Mouse (Mus musculus) ES-E14 (cell line): ENCODE data around the gene Creb3. TPM values are rescaled to one million over a fixed set of nuclear protein-coding genes. Genes with fewer than 3 reads are reported as not detected.

Experiments used
- DNase-seq: peaks from one replicate; pipeline ENCODE4 v3.0.0-alpha.2; 2013; ENCODE audit warnings: low read depth, low spot score
- H3K27ac ChIP-seq: 2 replicates; pipeline ENCODE4 v1.5.1; 2012; ENCODE audit warnings: low read depth, mild to moderate bottlenecking, low read length, moderate library complexity, mixed read lengths; ENCODE audit not compliant: poor library complexity, insufficient read depth, severe bottlenecking
- H3K36me3 ChIP-seq: 2 replicates; pipeline ENCODE4 v1.6.1; 2012; ENCODE audit warnings: mild to moderate bottlenecking, low read length, moderate library complexity, mixed read lengths; ENCODE audit not compliant: control insufficient read depth, poor library complexity, insufficient read depth, severe bottlenecking
- H3K4me1 ChIP-seq, 2 experiments: fragments of 150-350 bp in 1 of 2; sonication (generic) in 1 of 2; 2 replicates each; pipeline ENCODE4 v1.6.1; 2012; ENCODE audit warnings: low read length in 2 of 2, mild to moderate bottlenecking in 1 of 2, mixed read lengths in 1 of 2; ENCODE audit not compliant: control insufficient read depth in 2 of 2, insufficient read depth in 2 of 2, poor library complexity in 1 of 2
- H3K4me3 ChIP-seq, 2 experiments: fragments of 150-350 bp in 1 of 2; sonication (generic) in 1 of 2; 2 replicates each; pipeline ENCODE4 v1.5.1; 2012; ENCODE audit warnings: low read length in 2 of 2, low read depth in 1 of 2, mild to moderate bottlenecking in 1 of 2, mixed read lengths in 1 of 2; ENCODE audit not compliant: insufficient read depth in 1 of 2, poor library complexity in 1 of 2, severe bottlenecking in 1 of 2
- H3K9ac ChIP-seq: 2 replicates; pipeline ENCODE4 v1.6.1; 2012; ENCODE audit warnings: low read depth, mild to moderate bottlenecking, low read length, mixed read lengths; ENCODE audit not compliant: poor library complexity, insufficient read depth, severe bottlenecking
- H3K9me3 ChIP-seq: fragments of 150-350 bp; sonication (generic); 2 replicates; pipeline ENCODE4 v1.6.1; 2012; ENCODE audit warnings: low read depth, mild to moderate bottlenecking, low read length; ENCODE audit not compliant: control insufficient read depth, insufficient read depth
- CHD2 ChIP-seq: IDR thresholded peaks from 2 replicates; pipeline ENCODE4 v1.6.1; 2014; ENCODE audit warnings: mild to moderate bottlenecking, low read depth, low read length, inconsistent platforms
- HCFC1 ChIP-seq: IDR thresholded peaks from 2 replicates; pipeline ENCODE4 v1.6.1; 2012; ENCODE audit warnings: low read length, inconsistent platforms, borderline replicate concordance; ENCODE audit not compliant: insufficient read depth
- MAFK ChIP-seq: IDR thresholded peaks from 2 replicates; pipeline ENCODE4 v1.6.1; 2014; ENCODE audit warnings: mild to moderate bottlenecking, low read depth, low read length, inconsistent platforms; ENCODE audit not compliant: insufficient read depth
- ZC3H11A ChIP-seq: IDR thresholded peaks from 2 replicates; pipeline ENCODE4 v1.6.1; 2012; ENCODE audit warnings: low read depth, mild to moderate bottlenecking, inconsistent platforms, low read length, borderline replicate concordance
- ZNF384 ChIP-seq: IDR thresholded peaks from 2 replicates; pipeline ENCODE4 v1.6.1; 2012; ENCODE audit warnings: low read depth, low read length, inconsistent platforms
- in situ Hi-C, 2 experiments: fragments of 600-800 bp; cut with MboI; formaldehyde crosslinking; loops; one replicate each; pipeline ENCODE4 v1.15.1; 2025; ENCODE audit warnings: low sequenced_read_pairs in 2 of 2, inconsistent platforms in 1 of 2; ENCODE audit not compliant: unreplicated experiment in 2 of 2
- total RNA-seq: library from RNA; depleted of rRNA; stranded (reverse); fragments of 300-350 nt; gene quantifications from 2 replicates; pipeline ENCODE4 v1.2.3, GENCODE M21; 2012

The Creb3 gene
- total RNA-seq, 1 experiment, result 51.0 TPM

DNA sequence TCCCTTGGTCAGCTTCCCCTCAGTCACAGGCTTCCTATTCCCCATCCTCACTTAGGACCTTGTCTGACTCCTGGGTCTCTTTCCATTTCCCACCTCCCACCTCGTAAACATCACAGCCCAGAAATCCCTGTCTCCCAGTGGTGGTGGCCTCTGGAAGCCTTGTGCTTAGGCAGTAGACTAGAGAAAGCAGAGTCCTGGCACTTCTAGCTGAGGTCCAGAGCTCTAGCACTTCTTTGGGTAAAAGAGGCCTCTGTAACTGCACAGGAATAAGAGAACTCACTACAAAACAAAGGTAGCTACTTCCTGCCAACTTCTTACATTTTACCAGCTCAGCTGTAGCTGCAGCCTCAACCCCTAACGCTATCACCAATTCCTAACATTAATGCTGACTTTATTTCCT, 1.2 kb upstream of the Creb3 start:
- no peak overlapping the region for H3K27ac ChIP-seq
- no peak overlapping the region; the same call in 1 of the 2 replicates for H3K9ac ChIP-seq
- H3K9me3 ChIP-seq, result no peaks in the 10 kb centered on the region
- H3K4me3 ChIP-seq, result peak overlapping the region; percentile 72 to 73; a peak in 2 of 4 replicates
- H3K36me3 ChIP-seq, result peaks cover 8% of the 10 kb centered on the region
- in situ Hi-C loops, result no loop called here
- DNase-seq, result no peak
- H3K4me1 ChIP-seq, result peaks cover 25 to 34% of the 10 kb centered on the region in 2 experiments
- no peak for TF ChIP-seq CHD2
- no peak for TF ChIP-seq ZNF384
- TF ChIP-seq ZC3H11A, result no peak
- no peak for TF ChIP-seq MAFK

GRCm38 (mm10) chr4:43561436-43561996, 616 bp upstream of the Creb3 start:
- in situ Hi-C loops, result no loop called here
- peak overlapping the region; percentile 81 for H3K9ac ChIP-seq
- TF ChIP-seq CHD2 (no peak), HCFC1 (no peak), MAFK (no peak), ZC3H11A (no peak), ZNF384 (no peak)
- H3K9me3 ChIP-seq, result no peaks in the 10 kb centered on the region
- peak overlapping the region; percentile 72 to 73 for H3K4me3 ChIP-seq
- H3K27ac ChIP-seq, result peak overlapping the region; percentile 87
- peaks cover 22 to 32% of the 10 kb centered on the region in 2 experiments for H3K4me1 ChIP-seq
- peaks cover 7% of the 10 kb centered on the region; the same call in 1 of the 2 replicates for H3K36me3 ChIP-seq
- DNase-seq, result no peak

DNA sequence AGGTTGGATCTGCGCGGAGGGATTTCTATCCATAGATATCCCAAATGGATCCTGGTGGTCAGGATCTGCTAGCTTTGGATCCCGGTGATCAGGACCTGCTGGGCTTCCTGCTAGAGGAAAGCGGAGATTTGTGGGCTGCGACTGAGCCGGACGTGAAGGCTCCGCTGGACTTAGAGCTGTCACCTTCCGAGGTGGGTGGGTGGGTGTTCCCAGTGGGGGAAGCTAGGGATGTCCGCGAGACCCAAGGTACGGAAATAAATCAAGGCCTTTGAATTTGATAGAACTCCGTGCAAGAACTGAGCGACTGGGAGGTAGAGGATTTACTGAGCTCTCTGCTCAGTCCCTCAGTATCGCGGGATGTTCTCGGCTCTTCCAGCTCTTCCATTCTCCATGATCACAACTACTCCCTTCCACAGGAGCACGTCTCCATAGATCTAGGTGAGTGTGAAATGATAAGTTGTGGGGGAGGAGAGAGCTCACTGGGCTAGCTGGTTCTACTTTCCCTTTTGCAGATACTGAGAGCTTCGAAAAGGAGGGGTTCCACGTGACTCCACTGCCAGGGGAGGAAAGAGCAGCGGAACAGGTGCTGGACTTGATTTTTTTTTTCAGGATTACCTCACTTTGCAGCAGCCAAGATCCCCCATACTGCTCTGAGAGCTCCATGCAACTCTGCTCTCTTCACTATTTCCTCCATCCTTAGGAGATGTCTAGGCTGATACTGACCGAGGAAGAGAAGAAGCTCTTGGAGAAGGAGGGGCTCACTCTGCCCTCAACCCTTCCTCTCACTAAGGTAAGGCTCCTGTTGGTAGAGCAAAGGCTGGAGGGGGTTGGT, 853 bp downstream of the Creb3 start:
- Histone ChIP-seq H3K36me3 (peaks cover 19% of the 10 kb centered on the region), H3K4me3 (peak overlapping the region; percentile 72 to 73), H3K4me1 (peaks cover 10 to 22% of the 10 kb centered on the region in 2 experiments), H3K27ac (no peak overlapping the region), H3K9me3 (no peaks in the 10 kb centered on the region), H3K9ac (peak overlapping the region; percentile 80)
- in situ Hi-C loops, result no loop called here
- DNase-seq, result no peak
- TF ChIP-seq ZNF384 (no peak), HCFC1 (no peak), MAFK (no peak), ZC3H11A (no peak), CHD2 (no peak)

DNA sequence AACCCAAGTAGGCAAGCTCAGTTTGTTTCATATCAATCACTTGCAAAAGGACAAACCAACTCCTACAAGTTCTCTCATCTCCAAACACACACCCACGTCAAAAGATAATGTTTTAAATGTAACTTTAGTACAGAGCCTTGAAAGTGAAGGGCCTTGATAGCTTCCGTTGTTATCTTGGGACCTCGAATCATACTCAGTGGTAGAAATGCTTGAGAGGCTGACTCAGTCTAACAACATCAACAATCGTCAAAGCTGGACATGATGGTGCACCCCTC, 1.4 kb downstream of the Creb3 start:
- H3K27ac ChIP-seq, result no peak overlapping the region
- no peak for TF ChIP-seq MAFK
- TF ChIP-seq CHD2, result no peak
- no peak for TF ChIP-seq ZC3H11A
- no peak for TF ChIP-seq ZNF384
- no peak for TF ChIP-seq HCFC1

More for the DNA sequence above, 1.4 kb downstream of the Creb3 start:
- Histone ChIP-seq H3K4me3 (no peak overlapping the region; a peak in 1 of 4 replicates), H3K9me3 (no peaks in the 10 kb centered on the region), H3K9ac (no peak overlapping the region), H3K36me3 (peaks cover 25% of the 10 kb centered on the region), H3K4me1 (peaks cover 5 to 20% of the 10 kb centered on the region in 2 experiments)
- in situ Hi-C loops, result no loop called here
- DNase-seq, result no peak
